Mouse (Mus musculus): ENCODE results near the gene Nipal1.

- TF ChIP-seq CTCF (IDR thresholded peaks at IDR 0.05; ENCODE audit: extremely low read depth, insufficient read depth, low read length) (no peak), POLR2A (IDR thresholded peaks at IDR 0.05; ENCODE audit: extremely low read depth, insufficient read depth, low read length) (no peak)
These were observed 10.8 kb downstream of the Nipal1 start for GRCm38 (mm10) chr5:72658375-72658774.
